Mouse (Mus musculus) CD4-positive, CD25-positive, alpha-beta regulatory T cell, adult 4 months (primary cell): ENCODE data around the gene Lipn. TPM values are rescaled to one million over a fixed set of nuclear protein-coding genes. Genes with fewer than 3 reads are reported as not detected.

Experiments
- polyA plus RNA-seq, 2 experiments: library from polyadenylated mRNA; unstranded; fragments of 100-300 nt; shearing (Covaris generic); gene quantifications; one replicate each; pipeline ENCODE4 v1.2.1; 2017

The Lipn gene
- polyA plus RNA-seq, 2 experiments from 2014 or later: not detected

Other genes starting within 250 kb of the Lipn start
- not detected for gene Lipf, start 106.2 kb upstream of the Lipn start, polyA plus RNA-seq
- not detected for gene Lipk, start 59.1 kb upstream of the Lipn start, polyA plus RNA-seq
- gene Lipm, start 33.6 kb downstream of the Lipn start, polyA plus RNA-seq: under 1 TPM in 1 of 2 experiments, not detected in 1; 0.24 TPM
- not detected for gene Ankrd22, start 98.7 kb downstream of the Lipn start, polyA plus RNA-seq
- gene Stambpl1, start 124.9 kb downstream of the Lipn start, polyA plus RNA-seq: 100 to 1,000 TPM in 1 of 2 experiments, 10 to 100 TPM in 1; 87.6 to 100 TPM
- under 1 TPM; 0.39 to 0.47 TPM for gene Acta2, start 188.2 kb downstream of the Lipn start, polyA plus RNA-seq
- gene Fas, start 223.3 kb downstream of the Lipn start, polyA plus RNA-seq: 100 to 1,000 TPM; 132 to 152 TPM